Comparison of ENCODE assay signal across 9 mouse cellular contexts in genomic region chr9:63738086-63738701, GRCm38 (mm10). TPM values are rescaled to one million over a fixed set of nuclear protein-coding genes. Genes with fewer than 3 reads are reported as not detected.
A peak's percentile ranks its signal among the peaks of the same experiment; 100 is the strongest.
DNase-seq lines count a peak whose midpoint lies in the region; ATAC-seq and TF ChIP-seq lines count a peak whose summit lies in the region.
"Had no signal": no experiment of that assay in that cellular context is flagged by ENCODE, and none has a peak within 500 bp of the region (broad histone marks: within the 10 kb centered on the region; RNA-seq: fewer than 3 reads in every experiment).

No protein-coding gene starts in this region.

- H3K4me1 ChIP-seq in heart, embryonic 16.5 days (ENCODE audit: control insufficient read depth, insufficient read depth, low read length), result peaks cover 68% of the 10 kb centered on the region
- peaks cover 93% of the 10 kb centered on the region for H3K4me1 ChIP-seq in heart, embryonic 12.5 days (replicated peaks)
- peaks cover 45 to 78% of the 10 kb centered on the region in 2 experiments for H3K4me1 ChIP-seq in CH12.LX (ENCODE audit: control insufficient read depth in 1 of 2, insufficient read depth in 2 of 2)
- peaks cover 87% of the 10 kb centered on the region for H3K4me1 ChIP-seq in embryonic facial prominence, embryonic 15.5 days

- dilution Hi-C loops in CH12.LX (cut with MboI; ENCODE audit: extremely low pct_ligation_motif_present, extremely low pct_unique_long_range_greater_than_20kb, low sequenced_read_pairs), result no loop called here

- no peak for ATAC-seq in heart, embryonic 16.5 days (replicated peaks; ENCODE audit: extremely low read depth, insufficient read depth, low FRiP score)
- no peak for ATAC-seq in heart, embryonic 12.5 days (ENCODE audit: insufficient number of reproducible peaks, low FRiP score)
- ATAC-seq in embryonic facial prominence, embryonic 15.5 days (ENCODE audit: insufficient number of reproducible peaks, low FRiP score, low TSS enrichment, low read depth), result no peak

- WGBS in heart, embryonic 16.5 days, result 68% methylated on average over 12 of the region's 12 CpGs
- WGBS in heart, embryonic 12.5 days, result 81% methylated on average over 12 of the region's 12 CpGs
- WGBS in embryonic facial prominence, embryonic 15.5 days, result 52% methylated on average over 12 of the region's 12 CpGs

- H3K36me3 ChIP-seq in heart, embryonic 16.5 days (ENCODE audit: control insufficient read depth, insufficient read depth), result no peaks in the 10 kb centered on the region; the same call in 1 of the 2 replicates
- H3K36me3 ChIP-seq in heart, embryonic 12.5 days, result peaks cover 13% of the 10 kb centered on the region
- H3K36me3 ChIP-seq in CH12.LX (replicated peaks in 1 of 2; ENCODE audit: control insufficient read depth in 1 of 2, insufficient read depth in 1 of 2, low read length in 1 of 2), result no peaks in the 10 kb centered on the region
- no peaks in the 10 kb centered on the region for H3K36me3 ChIP-seq in embryonic facial prominence, embryonic 15.5 days

- no peak overlapping the region for H3K4me3 ChIP-seq in heart, embryonic 16.5 days (ENCODE audit: low read length)
- H3K4me3 ChIP-seq in heart, embryonic 12.5 days, result no peak overlapping the region
- H3K4me3 ChIP-seq in CH12.LX (replicated peaks in 1 of 3; ENCODE audit: low read depth in 2 of 3, low read length in 2 of 3, poor library complexity in 1 of 3), result no peak overlapping the region
- H3K4me3 ChIP-seq in embryonic facial prominence, embryonic 15.5 days (replicated peaks), result no peak overlapping the region
- H3K4me3 ChIP-seq: left cerebral cortex, adult 2 months had no signal

- no peaks in the 10 kb centered on the region for H3K79me2 ChIP-seq in CH12.LX (replicated peaks; ENCODE audit: control insufficient read depth, extremely low read depth, insufficient read depth, poor library complexity, severe bottlenecking)

- no peak for TF ChIP-seq RAD21 in CH12.LX (IDR thresholded peaks at IDR 0.05; ENCODE audit: low read depth, low read length)

- no peak for TF ChIP-seq CTCF in CH12.LX (conservative IDR thresholded peaks at IDR 0.05 in 1 of 2, IDR thresholded peaks at IDR 0.05 in 1 of 2; ENCODE audit: low read depth in 2 of 2, low read length in 2 of 2)

- H3K9me3 ChIP-seq in heart, embryonic 16.5 days (replicated peaks; ENCODE audit: control insufficient read depth, low read length), result no peaks in the 10 kb centered on the region
- no peaks in the 10 kb centered on the region for H3K9me3 ChIP-seq in heart, embryonic 12.5 days (replicated peaks)
- no peaks in the 10 kb centered on the region for H3K9me3 ChIP-seq in CH12.LX (replicated peaks; ENCODE audit: low read length)
- no peaks in the 10 kb centered on the region for H3K9me3 ChIP-seq in embryonic facial prominence, embryonic 15.5 days (replicated peaks)

- TF ChIP-seq EP300 in CH12.LX (IDR thresholded peaks at IDR 0.05; ENCODE audit: low read length), result peak; percentile 86

- no peak overlapping the region for H3K9ac ChIP-seq in heart, embryonic 16.5 days (ENCODE audit: low read length)
- H3K9ac ChIP-seq in heart, embryonic 12.5 days, result no peak overlapping the region
- H3K9ac ChIP-seq in CH12.LX (ENCODE audit: insufficient read depth, low read depth), result no peak overlapping the region
- H3K9ac ChIP-seq in embryonic facial prominence, embryonic 15.5 days, result no peak overlapping the region

- TF ChIP-seq POLR2A in CH12.LX (IDR thresholded peaks at IDR 0.05; ENCODE audit: low read depth, low read length), result no peak

- no peaks in the 10 kb centered on the region for H3K27me3 ChIP-seq in heart, embryonic 16.5 days (ENCODE audit: control insufficient read depth, insufficient read depth, low read length)
- H3K27me3 ChIP-seq in heart, embryonic 12.5 days (replicated peaks), result no peaks in the 10 kb centered on the region
- peaks cover 20% of the 10 kb centered on the region for H3K27me3 ChIP-seq in CH12.LX (replicated peaks)
- H3K27me3 ChIP-seq in embryonic facial prominence, embryonic 15.5 days, result no peaks in the 10 kb centered on the region

- in situ Hi-C loops in CH12.LX (cut with MboI; ENCODE audit: low pct_ligation_motif_present, low pct_unique_long_range_greater_than_20kb, low sequenced_read_pairs), result no loop called here

- peak overlapping the region; percentile 48; the same call in 1 of the 2 replicates for H3K27ac ChIP-seq in heart, embryonic 16.5 days (ENCODE audit: low read length)
- H3K27ac ChIP-seq in heart, embryonic 12.5 days (ENCODE audit: poor library complexity, severe bottlenecking), result no peak overlapping the region
- H3K27ac ChIP-seq in CH12.LX (ENCODE audit: insufficient read depth, low read depth), result no peak overlapping the region
- peak overlapping the region; percentile 49 for H3K27ac ChIP-seq in embryonic facial prominence, embryonic 15.5 days (replicated peaks)

- H3K4me2 ChIP-seq in heart, embryonic 16.5 days (ENCODE audit: low read depth, low read length), result peak overlapping the region; percentile 10; the same call in 1 of the 2 replicates
- H3K4me2 ChIP-seq in heart, embryonic 12.5 days, result no peak overlapping the region
- H3K4me2 ChIP-seq in CH12.LX (ENCODE audit: insufficient read depth, low read depth, poor library complexity, severe bottlenecking), result peak overlapping the region; percentile 37
- no peak overlapping the region for H3K4me2 ChIP-seq in embryonic facial prominence, embryonic 15.5 days (replicated peaks)

- DNase-seq in CH12.LX (ENCODE audit: extremely low read depth), result peak; percentile 69
- peak; percentile 54 to 64 for DNase-seq in monocyte, adult 2 months (ENCODE audit: low read depth in 1 of 2, low spot score in 2 of 2)
- DNase-seq in frontal cortex, postnatal 25 days (ENCODE audit: low spot score in 2 of 2), result no peak
- DNase-seq in adrenal gland, postnatal 14 days, result no peak
- no peak for DNase-seq in kidney, postnatal 36 days

TF ChIP-seq in CH12.LX, 34 proteins besides CTCF, POLR2A, EP300 and RAD21 (continues in another document):
- no peak for TF ChIP-seq CHD1 (IDR thresholded peaks at IDR 0.05; ENCODE audit: low read depth, low read length)
- TF ChIP-seq ZC3H11A (IDR thresholded peaks at IDR 0.05; ENCODE audit: low read depth, low read length), result no peak
- no peak for TF ChIP-seq HCFC1 (IDR thresholded peaks at IDR 0.05; ENCODE audit: low read depth, low read length)
- 0 out of 2 replicates have a peak, but pooled peaks have one; percentile 37 for TF ChIP-seq UBTF (IDR thresholded peaks at IDR 0.05; ENCODE audit: low read depth, low read length)
- TF ChIP-seq KAT2A (IDR thresholded peaks at IDR 0.05; ENCODE audit: insufficient replicate concordance, low read length), result no peak
- TF ChIP-seq MAFK (IDR thresholded peaks at IDR 0.05; ENCODE audit: insufficient replicate concordance, low read length), result peak; percentile 86
- TF ChIP-seq SMC3 (IDR thresholded peaks at IDR 0.05; ENCODE audit: low read depth, low read length), result no peak
- no peak for TF ChIP-seq ELF1 (IDR thresholded peaks at IDR 0.05; ENCODE audit: low read depth, low read length)
- TF ChIP-seq PAX5 (IDR thresholded peaks at IDR 0.05; ENCODE audit: low read length), result no peak
- no peak for TF ChIP-seq USF1 (IDR thresholded peaks at IDR 0.05; ENCODE audit: low read depth, low read length)
- peak; percentile 64 for TF ChIP-seq TCF12 (IDR thresholded peaks at IDR 0.05; ENCODE audit: low read depth, low read length)
- no peak for TF ChIP-seq USF2 (conservative IDR thresholded peaks at IDR 0.05; ENCODE audit: low read depth, low read length)
- no peak for TF ChIP-seq E2F4 (IDR thresholded peaks at IDR 0.05; ENCODE audit: insufficient replicate concordance, low read depth, low read length)
- TF ChIP-seq MEF2A (IDR thresholded peaks at IDR 0.05; ENCODE audit: borderline replicate concordance, low read depth, low read length), result peak; percentile 61; the same call in 1 of the 2 replicates
- TF ChIP-seq MAZ (IDR thresholded peaks at IDR 0.05; ENCODE audit: low read depth, low read length), result 0 out of 2 replicates have a peak, but pooled peaks have one; percentile 69
- no peak for TF ChIP-seq POLR2AphosphoS2 (IDR thresholded peaks at IDR 0.05; ENCODE audit: low read depth, low read length)
- TF ChIP-seq ZNF384 (IDR thresholded peaks at IDR 0.05; ENCODE audit: low read depth, low read length), result peak; percentile 91
- TF ChIP-seq JUN (IDR thresholded peaks at IDR 0.05; ENCODE audit: insufficient read depth, low read depth, low read length), result peak; percentile 76
- TF ChIP-seq JUND (conservative IDR thresholded peaks at IDR 0.05; ENCODE audit: low read depth, low read length), result peak; percentile 83
- TF ChIP-seq RCOR1 (conservative IDR thresholded peaks at IDR 0.05; ENCODE audit: low read depth, low read length), result peak; percentile 89; the same call in 1 of the 2 replicates
- no peak for TF ChIP-seq ZMIZ1 (IDR thresholded peaks at IDR 0.05; ENCODE audit: low read depth, low read length)
- peak; percentile 80 for TF ChIP-seq ETS1 (conservative IDR thresholded peaks at IDR 0.05; ENCODE audit: low read depth, low read length)
- TF ChIP-seq ZKSCAN1 (IDR thresholded peaks at IDR 0.05; ENCODE audit: borderline replicate concordance, low read depth, low read length), result peak; percentile 88
- no peak for TF ChIP-seq MAX (IDR thresholded peaks at IDR 0.05; ENCODE audit: low read length)
- peak; percentile 65; the same call in 1 of the 2 replicates for TF ChIP-seq MXI1 (IDR thresholded peaks at IDR 0.05; ENCODE audit: low read depth, low read length)
- TF ChIP-seq NRF1 (IDR thresholded peaks at IDR 0.05; ENCODE audit: low read depth, low read length), result no peak
- TF ChIP-seq CHD2 (IDR thresholded peaks at IDR 0.05; ENCODE audit: low read length), result peak; percentile 66; the same call in 1 of the 2 replicates
- peak; percentile 91 for TF ChIP-seq IRF4 (IDR thresholded peaks at IDR 0.05; ENCODE audit: low read depth, low read length)
- TF ChIP-seq TBP (conservative IDR thresholded peaks at IDR 0.05; ENCODE audit: low read depth, low read length), result no peak
- TF ChIP-seq SIN3A (IDR thresholded peaks at IDR 0.05; ENCODE audit: low read length), result peak; percentile 67; the same call in 1 of the 2 replicates
- TF ChIP-seq BHLHE40 (IDR thresholded peaks at IDR 0.05; ENCODE audit: low read depth, low read length), result peak; percentile 96
- TF ChIP-seq MYC (IDR thresholded peaks at IDR 0.05; ENCODE audit: low read depth, low read length), result peak; percentile 59; the same call in 1 of the 2 replicates

RNA-seq across cellular contexts. Expression of gene Smad3, which starts 19.6 kb away (rescaled TPM):
- polyA plus RNA-seq in heart, embryonic 16.5 days (2015; fragmentation: Nextera tagmentation; extraction: Ambion mirVana), result 12.5 and 13.7 TPM in 2 replicates
- 17.0 and 18.9 TPM in 2 replicates for polyA plus RNA-seq in heart, embryonic 12.5 days (2016; fragmentation: Nextera tagmentation; extraction: Ambion mirVana)
- total RNA-seq in CH12.LX (2012; rRNA removed) (0.50 and 0.81 TPM in 2 replicates), CH12.LX (2014; rRNA removed) (0.43 and 1.5 TPM in 2 replicates)
- polyA plus RNA-seq in CH12.LX (2012; ENCODE audit: insufficient read length, low read depth), result 0.90 and 1.2 TPM in 2 replicates
- polyA plus RNA-seq in embryonic facial prominence, embryonic 15.5 days (2015; fragmentation: Nextera tagmentation; extraction: Ambion mirVana), result 23.5 and 25.4 TPM in 2 replicates
- total RNA-seq in adrenal gland, postnatal 14 days (2021), result 26.5 and 32.9 TPM in 2 replicates

Comparison
In these comparisons a context has a peak if more than half of its experiments do, and no peak if none do; other contexts are left out.
1. H3K27ac ChIP-seq: peak in heart, embryonic 16.5 days (single experiment) and embryonic facial prominence, embryonic 15.5 days (single experiment); none in heart, embryonic 12.5 days (single experiment) and CH12.LX (single experiment).
2. H3K4me2 ChIP-seq: peak in heart, embryonic 16.5 days (single experiment) and CH12.LX (single experiment); none in heart, embryonic 12.5 days (single experiment) and embryonic facial prominence, embryonic 15.5 days (single experiment).
3. DNase-seq: peak in CH12.LX (single experiment) and monocyte, adult 2 months (2 of 2); none in frontal cortex, postnatal 25 days (0 of 2), adrenal gland, postnatal 14 days (single experiment) and kidney, postnatal 36 days (0 of 2).